Mouse (Mus musculus) brain, embryonic 14.5 days (tissue): ENCODE data around the gene Gak.

ENCODE experiments used
- CTCF ChIP-seq: fragments of 200-500 bp; IDR thresholded peaks from 2 replicates; pipeline ENCODE4 v1.5.1; 2012; ENCODE audit warnings: inconsistent platforms, mild to moderate bottlenecking, moderate library complexity, borderline replicate concordance; ENCODE audit not compliant: insufficient read depth, insufficient read length; ENCODE audit errors: extremely low read depth
- POLR2A ChIP-seq: fragments of 200-500 bp; IDR thresholded peaks from 2 replicates; pipeline ENCODE4 v1.6.1; 2012; ENCODE audit warnings: mild to moderate bottlenecking, inconsistent platforms, borderline replicate concordance; ENCODE audit not compliant: poor library complexity, insufficient read depth, insufficient read length, severe bottlenecking; ENCODE audit errors: extremely low read depth

DNA sequence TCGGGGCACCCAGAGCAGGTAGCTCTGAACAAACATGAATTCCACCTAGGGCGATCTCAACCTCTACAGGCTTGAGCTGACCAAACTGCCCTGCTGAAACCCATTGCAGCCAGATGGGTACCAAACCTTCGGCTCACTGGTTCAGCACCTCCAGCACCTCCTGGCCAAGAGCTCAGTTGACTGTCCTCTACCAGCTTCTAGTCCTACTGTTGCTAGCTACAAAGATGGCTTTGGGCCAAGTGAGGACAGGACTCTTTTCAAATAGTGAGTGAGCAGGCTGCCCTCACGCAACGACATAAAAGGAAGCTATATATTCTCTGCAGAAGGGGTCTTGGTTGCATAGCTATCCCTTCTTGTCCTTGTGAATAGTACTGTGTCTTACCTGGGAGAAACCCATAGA lies 81.9 kb downstream of the Gak start:
- no peak for TF ChIP-seq CTCF
- no peak for TF ChIP-seq POLR2A
